Mouse (Mus musculus) megakaryocyte, embryonic 14.5 days (primary cell): Measurements from ENCODE around the gene Jag2. TPM values are rescaled to one million over a fixed set of nuclear protein-coding genes. Genes with fewer than 3 reads are reported as not detected.
A peak's percentile ranks its signal among the peaks of the same experiment; 100 is the strongest.

Experiments
- H3K27me3 ChIP-seq: replicated peaks from 2 replicates; pipeline ENCODE3; 2012; ENCODE audit warnings: inconsistent platforms
- H3K36me3 ChIP-seq: replicated peaks from 2 replicates; pipeline ENCODE3; 2012; ENCODE audit warnings: low read length, inconsistent platforms, mixed read lengths
- H3K4me1 ChIP-seq: 2 replicates; pipeline ENCODE4 v1.6.1; 2012; ENCODE audit warnings: inconsistent platforms
- H3K4me3 ChIP-seq: replicated peaks from 2 replicates; pipeline ENCODE3; 2012; ENCODE audit warnings: moderate library complexity, mild to moderate bottlenecking, inconsistent platforms
- H3K9me3 ChIP-seq: 2 replicates; pipeline ENCODE4 v1.6.1; 2012; ENCODE audit warnings: inconsistent platforms
- FLI1 ChIP-seq: IDR thresholded peaks from 2 replicates; pipeline ENCODE4 v1.6.1; 2012; ENCODE audit warnings: low read length, inconsistent platforms, mixed read lengths
- GATA1 ChIP-seq: IDR thresholded peaks from 3 replicates; pipeline ENCODE4 v1.6.1; 2012; ENCODE audit warnings: mixed read lengths, low read length, inconsistent platforms, borderline replicate concordance
- polyA plus RNA-seq: library from polyadenylated mRNA; stranded (reverse); fragments of >175 nt; gene quantifications from 2 replicates; pipeline ENCODE4 v1.2.3, GENCODE M21; 2012; ENCODE audit warnings: low replicate concordance; ENCODE audit not compliant: insufficient read depth

Gene Jag2
- 4.8 and 14.7 TPM in 2 replicates for polyA plus RNA-seq

GRCm38 (mm10) chr12:112929562-112930352, at the start of gene Jag2:
Gene Jag2 (minus strand): TSS chr12:112929776.
- TF ChIP-seq FLI1 (no peak), GATA1 (no peak)
- Histone ChIP-seq H3K4me1 (peaks cover 59% of the 10 kb centered on the region), H3K9me3 (no peaks in the 10 kb centered on the region), H3K36me3 (peaks cover 8% of the 10 kb centered on the region), H3K4me3 (peak within 1 kb of the TSS; percentile 95), H3K27me3 (peaks cover 93% of the 10 kb centered on the region)

- peaks cover 30% of the 10 kb centered on the region for H3K4me1 ChIP-seq
- no peaks in the 10 kb centered on the region for H3K9me3 ChIP-seq
- no peak for TF ChIP-seq GATA1
- TF ChIP-seq FLI1, result no peak
- no peaks in the 10 kb centered on the region for H3K27me3 ChIP-seq
- H3K36me3 ChIP-seq, result peaks cover 84% of the 10 kb centered on the region
- peak overlapping the region; percentile 96 for H3K4me3 ChIP-seq
These were observed 47.6 kb upstream of the Jag2 start for GRCm38 (mm10) chr12:112977156-112977555.

- peak within 1 kb of the TSS; percentile 96 for H3K4me3 ChIP-seq
- no peak for TF ChIP-seq GATA1
- TF ChIP-seq FLI1, result no peak
- H3K36me3 ChIP-seq, result peaks cover 84% of the 10 kb centered on the region
- no peaks in the 10 kb centered on the region for H3K9me3 ChIP-seq
- H3K4me1 ChIP-seq, result peaks cover 25% of the 10 kb centered on the region
- H3K27me3 ChIP-seq, result no peaks in the 10 kb centered on the region
These were observed 46.9 kb upstream of the Jag2 start, which contains the start of gene Btbd6 for GRCm38 (mm10) chr12:112976371-112977073. Gene Btbd6 (plus strand): TSS chr12:112976482.

- peaks cover 33% of the 10 kb centered on the region for H3K4me1 ChIP-seq
- no peaks in the 10 kb centered on the region for H3K27me3 ChIP-seq
- no peak overlapping the region for H3K4me3 ChIP-seq
- TF ChIP-seq GATA1, result no peak
- TF ChIP-seq FLI1, result no peak
- no peaks in the 10 kb centered on the region for H3K9me3 ChIP-seq
- H3K36me3 ChIP-seq, result peaks cover 82% of the 10 kb centered on the region
These were observed 45.2 kb upstream of the Jag2 start for GRCm38 (mm10) chr12:112974736-112975135.

GRCm38 (mm10) chr12:112969616-112970015, 40.0 kb upstream of the Jag2 start:
- no peak for TF ChIP-seq GATA1
- no peak for TF ChIP-seq FLI1
- H3K36me3 ChIP-seq, result peaks cover 98% of the 10 kb centered on the region
- no peaks in the 10 kb centered on the region for H3K27me3 ChIP-seq
- H3K4me1 ChIP-seq, result peaks cover 43% of the 10 kb centered on the region
- H3K9me3 ChIP-seq, result no peaks in the 10 kb centered on the region
- H3K4me3 ChIP-seq, result peak overlapping the region; percentile 24

GRCm38 (mm10) chr12:112968943-112969342, 39.4 kb upstream of the Jag2 start:
- Histone ChIP-seq H3K27me3 (no peaks in the 10 kb centered on the region), H3K4me3 (peak overlapping the region; percentile 10), H3K36me3 (peaks cover 98% of the 10 kb centered on the region), H3K9me3 (no peaks in the 10 kb centered on the region), H3K4me1 (peaks cover 43% of the 10 kb centered on the region)
- TF ChIP-seq FLI1 (no peak), GATA1 (no peak)

- Histone ChIP-seq H3K36me3 (peaks cover 98% of the 10 kb centered on the region), H3K9me3 (no peaks in the 10 kb centered on the region), H3K4me3 (no peak overlapping the region), H3K27me3 (no peaks in the 10 kb centered on the region), H3K4me1 (peaks cover 49% of the 10 kb centered on the region)
- no peak for TF ChIP-seq GATA1
- TF ChIP-seq FLI1, result no peak
These were observed 36.2 kb upstream of the Jag2 start for GRCm38 (mm10) chr12:112965783-112966182.

GRCm38 (mm10) chr12:112961872-112962271, 32.3 kb upstream of the Jag2 start:
- H3K4me3 ChIP-seq, result no peak overlapping the region
- peaks cover 90% of the 10 kb centered on the region for H3K36me3 ChIP-seq
- H3K4me1 ChIP-seq, result peaks cover 32% of the 10 kb centered on the region
- no peaks in the 10 kb centered on the region for H3K27me3 ChIP-seq
- TF ChIP-seq FLI1 (no peak), GATA1 (no peak)
- no peaks in the 10 kb centered on the region for H3K9me3 ChIP-seq

- no peaks in the 10 kb centered on the region for H3K9me3 ChIP-seq
- no peak overlapping the region for H3K4me3 ChIP-seq
- H3K27me3 ChIP-seq, result no peaks in the 10 kb centered on the region
- H3K36me3 ChIP-seq, result peaks cover 90% of the 10 kb centered on the region
- peaks cover 28% of the 10 kb centered on the region for H3K4me1 ChIP-seq
- TF ChIP-seq FLI1 (no peak), GATA1 (no peak)
These were observed 31.9 kb upstream of the Jag2 start for GRCm38 (mm10) chr12:112961428-112961827.

GRCm38 (mm10) chr12:112959421-112959820, 29.8 kb upstream of the Jag2 start:
- Histone ChIP-seq H3K4me1 (peaks cover 40% of the 10 kb centered on the region), H3K4me3 (no peak overlapping the region), H3K27me3 (no peaks in the 10 kb centered on the region), H3K9me3 (no peaks in the 10 kb centered on the region), H3K36me3 (peaks cover 81% of the 10 kb centered on the region)
- no peak for TF ChIP-seq GATA1
- TF ChIP-seq FLI1, result no peak
